In the genomic region with DNA sequence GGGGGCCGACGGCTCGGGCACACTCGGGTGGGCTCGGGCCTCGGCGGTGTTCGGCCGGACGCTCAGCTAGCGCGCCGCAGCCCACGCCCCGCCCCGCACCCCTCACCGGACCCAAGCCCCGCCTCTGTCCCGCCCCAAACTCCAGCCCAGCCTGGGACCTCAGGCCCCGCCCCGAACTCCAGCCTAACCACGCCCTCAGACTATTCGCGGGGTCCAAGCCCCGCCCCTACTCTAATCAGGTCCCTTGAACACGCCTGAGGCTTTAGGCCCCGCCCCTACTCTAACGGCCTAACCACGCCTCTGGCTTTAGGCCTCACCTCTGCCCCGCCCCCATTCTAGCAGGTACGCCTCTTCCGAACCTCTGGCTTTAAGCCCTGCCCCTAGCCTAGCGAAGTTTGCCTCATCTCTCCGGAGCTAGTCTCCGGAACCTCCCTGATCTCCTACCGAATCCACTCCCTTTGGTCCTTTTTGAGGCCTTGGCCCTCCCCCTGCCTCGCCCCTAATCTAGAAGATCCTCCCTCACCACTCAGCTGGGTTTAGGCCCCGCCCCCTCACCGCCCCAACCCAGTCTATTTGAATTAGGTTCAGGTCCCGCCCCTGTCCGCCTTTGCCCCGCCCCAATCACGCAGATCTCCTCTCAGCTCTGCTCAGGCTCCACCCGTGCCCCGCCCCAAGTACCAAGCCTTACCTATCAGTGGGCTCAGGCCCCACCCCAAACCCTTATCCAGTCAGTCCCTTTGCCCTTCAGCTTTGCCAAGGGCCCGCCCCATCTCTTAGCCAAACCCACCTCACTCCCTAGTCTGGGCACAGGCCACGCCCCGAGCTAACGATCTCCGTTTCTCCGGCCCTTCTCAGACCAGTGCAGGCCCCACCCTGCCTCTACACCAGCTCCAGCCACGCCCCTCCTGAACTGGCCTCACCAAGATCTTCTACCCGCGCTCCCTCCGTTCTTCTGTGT, we compare ENCODE assay signal across 8 mouse cellular contexts. TPM values are rescaled to one million over a fixed set of nuclear protein-coding genes. Genes with fewer than 3 reads are reported as not detected.
DNase-seq lines count a peak whose midpoint lies in the region; ATAC-seq lines count a peak whose summit lies in the region.

No protein-coding gene starts in this region.

- intact Hi-C loops in heart, postnatal 14 days (cut with DNase I): loop anchor here (2.0 to 5.0 kb wide), 2 partner anchors 106 to 149 kb away; partner anchors contain the start of gene Slc2a8

- H3K36me3 ChIP-seq in forebrain, embryonic 14.5 days (ENCODE audit: control insufficient read depth, insufficient read depth, low read length): no peaks in the 10 kb centered on the region
- 0 out of 2 replicates have a peak, but pooled peaks cover under 1% of the 10 kb centered on the region for H3K36me3 ChIP-seq in neural tube, embryonic 15.5 days

- peaks cover 8% of the 10 kb centered on the region for H3K4me1 ChIP-seq in forebrain, embryonic 14.5 days (ENCODE audit: control insufficient read depth, insufficient read depth, low read length)
- H3K4me1 ChIP-seq in neural tube, embryonic 15.5 days: peaks cover 33% of the 10 kb centered on the region

- ATAC-seq in forebrain, embryonic 14.5 days: peak; percentile 85
- ATAC-seq in neural tube, embryonic 15.5 days (ENCODE audit: low FRiP score): peak; percentile 93

- 0 out of 2 replicates have a peak, but pooled peaks cover 5% of the 10 kb centered on the region for H3K27me3 ChIP-seq in forebrain, embryonic 14.5 days (replicated peaks; ENCODE audit: control insufficient read depth, insufficient read depth, low read length)
- H3K27me3 ChIP-seq in neural tube, embryonic 15.5 days (replicated peaks): no peaks in the 10 kb centered on the region; the same call in 1 of the 2 replicates

- no peak overlapping the region; the same call in 1 of the 2 replicates for H3K27ac ChIP-seq in forebrain, embryonic 14.5 days (ENCODE audit: low read depth, low read length)
- peak overlapping the region; percentile 75 for H3K27ac ChIP-seq in neural tube, embryonic 15.5 days (replicated peaks)

- H3K9me3 ChIP-seq in forebrain, embryonic 14.5 days (replicated peaks; ENCODE audit: control insufficient read depth, low read length): no peaks in the 10 kb centered on the region
- H3K9me3 ChIP-seq in neural tube, embryonic 15.5 days (replicated peaks): no peaks in the 10 kb centered on the region

- H3K4me3 ChIP-seq in forebrain, embryonic 14.5 days (ENCODE audit: low read depth, low read length): peak overlapping the region; percentile 66
- peak overlapping the region; percentile 79 for H3K4me3 ChIP-seq in neural tube, embryonic 15.5 days (replicated peaks)

- peak; percentile 99 for DNase-seq in ES-CJ7 (ENCODE audit: low read depth, low spot score)
- peak; percentile 96 for DNase-seq in cerebellum, adult 11 months
- DNase-seq in forebrain, embryonic 14.5 days (ENCODE audit: low spot score): peak; percentile 93
- DNase-seq in heart, postnatal 14 days: peak; percentile 95 to 98
- DNase-seq in layer of hippocampus, adult 11-12 months (ENCODE audit: low spot score): peak; percentile 98
- DNase-seq in lung, adult 18-20 months: peak; percentile 99 to 100
- peak; percentile 99 for DNase-seq in testis, postnatal 14 days (ENCODE audit: low spot score)

- WGBS in forebrain, embryonic 14.5 days: under 1% methylated on average over 53 of the region's 55 CpGs
- WGBS in neural tube, embryonic 15.5 days: under 1% methylated on average over 52 of the region's 55 CpGs

- peak overlapping the region; percentile 98 for H3K4me2 ChIP-seq in forebrain, embryonic 14.5 days (ENCODE audit: low read length)
- H3K4me2 ChIP-seq in neural tube, embryonic 15.5 days: peak overlapping the region; percentile 98

- peak overlapping the region; percentile 77 for H3K9ac ChIP-seq in forebrain, embryonic 14.5 days (ENCODE audit: low read length)
- peak overlapping the region; percentile 80 for H3K9ac ChIP-seq in neural tube, embryonic 15.5 days (replicated peaks)

RNA-seq across cellular contexts. Expression of gene Garnl3, which starts 0.6 kb away (rescaled TPM):
- 21.3 and 33.6 TPM in 2 replicates for polyA plus RNA-seq in forebrain, embryonic 14.5 days (2014; fragmentation: Nextera tagmentation; extraction: Ambion mirVana)
- 1 to 10 TPM; 4.1 to 4.2 TPM for total RNA-seq in heart, postnatal 14 days (2021)
- 49.6 and 62.3 TPM in 2 replicates for polyA plus RNA-seq in neural tube, embryonic 15.5 days (2015; fragmentation: Nextera tagmentation; extraction: Ambion mirVana)
